Mouse (Mus musculus): Measurements from ENCODE around the gene Tdgf1. TPM values are rescaled to one million over a fixed set of nuclear protein-coding genes. Genes with fewer than 3 reads are reported as not detected.

Tdgf1 gene
- total and polyA plus RNA-seq, 3 experiments = not detected

- in situ Hi-C loops (cut with MboI; ENCODE audit: low pct_ligation_motif_present, low pct_unique_long_range_greater_than_20kb, low sequenced_read_pairs) (no loop called here), dilution Hi-C loops (cut with MboI; ENCODE audit: extremely low pct_ligation_motif_present, extremely low pct_unique_long_range_greater_than_20kb, low sequenced_read_pairs) (no loop called here)
- Histone ChIP-seq H3K27me3 (replicated peaks) (no peaks in the 10 kb centered on the region), H3K79me2 (replicated peaks; ENCODE audit: control insufficient read depth, extremely low read depth, insufficient read depth, poor library complexity, severe bottlenecking) (no peaks in the 10 kb centered on the region), H3K9ac (ENCODE audit: insufficient read depth, low read depth) (no peak overlapping the region), H3K27ac (ENCODE audit: insufficient read depth, low read depth) (no peak overlapping the region), H3K9me3 (replicated peaks; ENCODE audit: low read length) (peaks cover 2% of the 10 kb centered on the region), H3K4me3 (replicated peaks in 1 of 3; ENCODE audit: low read depth in 2 of 3, low read length in 2 of 3, poor library complexity in 1 of 3) (no peak overlapping the region), H3K4me1 (ENCODE audit: control insufficient read depth in 1 of 2, insufficient read depth in 2 of 2) (no peaks in the 10 kb centered on the region), H3K36me3 (replicated peaks in 1 of 2; ENCODE audit: control insufficient read depth in 1 of 2, insufficient read depth in 1 of 2, low read length in 1 of 2) (no peaks in the 10 kb centered on the region), H3K4me2 (ENCODE audit: insufficient read depth, low read depth, poor library complexity, severe bottlenecking) (no peak overlapping the region)
- DNase-seq (ENCODE audit: extremely low read depth) = no peak
- TF ChIP-seq NRF1 (IDR thresholded peaks at IDR 0.05; ENCODE audit: low read depth, low read length) (no peak), ZMIZ1 (IDR thresholded peaks at IDR 0.05; ENCODE audit: low read depth, low read length) (no peak), MAX (IDR thresholded peaks at IDR 0.05; ENCODE audit: low read length) (no peak), EP300 (IDR thresholded peaks at IDR 0.05; ENCODE audit: low read length) (no peak), ZC3H11A (IDR thresholded peaks at IDR 0.05; ENCODE audit: low read depth, low read length) (no peak), ZKSCAN1 (IDR thresholded peaks at IDR 0.05; ENCODE audit: borderline replicate concordance, low read depth, low read length) (no peak), RCOR1 (conservative IDR thresholded peaks at IDR 0.05; ENCODE audit: low read depth, low read length) (no peak), ETS1 (conservative IDR thresholded peaks at IDR 0.05; ENCODE audit: low read depth, low read length) (no peak), IRF4 (IDR thresholded peaks at IDR 0.05; ENCODE audit: low read depth, low read length) (no peak)
These were observed 2.9 kb upstream of the Tdgf1 start for GRCm38 (mm10) chr9:110948813-110949310.

GRCm38 (mm10) chr9:110947900-110948299, 1.9 kb upstream of the Tdgf1 start:
- dilution Hi-C loops (cut with MboI; ENCODE audit: extremely low pct_ligation_motif_present, extremely low pct_unique_long_range_greater_than_20kb, low sequenced_read_pairs) = no loop called here
- in situ Hi-C loops (cut with MboI; ENCODE audit: low pct_ligation_motif_present, low pct_unique_long_range_greater_than_20kb, low sequenced_read_pairs) = no loop called here
- no peak overlapping the region for H3K9ac ChIP-seq (ENCODE audit: insufficient read depth, low read depth)
- DNase-seq (ENCODE audit: extremely low read depth) = no peak
- no peak overlapping the region for H3K4me3 ChIP-seq (replicated peaks in 1 of 3; ENCODE audit: low read depth in 2 of 3, low read length in 2 of 3, poor library complexity in 1 of 3)
- no peaks in the 10 kb centered on the region for H3K36me3 ChIP-seq (replicated peaks in 1 of 2; ENCODE audit: control insufficient read depth in 1 of 2, insufficient read depth in 1 of 2, low read length in 1 of 2)
- no peak for TF ChIP-seq MAZ (IDR thresholded peaks at IDR 0.05; ENCODE audit: low read depth, low read length)
- TF ChIP-seq KAT2A (IDR thresholded peaks at IDR 0.05; ENCODE audit: insufficient replicate concordance, low read length) = no peak
- TF ChIP-seq RCOR1 (conservative IDR thresholded peaks at IDR 0.05; ENCODE audit: low read depth, low read length) = no peak
- no peak for TF ChIP-seq JUN (IDR thresholded peaks at IDR 0.05; ENCODE audit: insufficient read depth, low read depth, low read length)
- TF ChIP-seq MAX (IDR thresholded peaks at IDR 0.05; ENCODE audit: low read length) = no peak
- peaks cover 2% of the 10 kb centered on the region for H3K9me3 ChIP-seq (replicated peaks; ENCODE audit: low read length)
- H3K27me3 ChIP-seq (replicated peaks) = no peaks in the 10 kb centered on the region
- H3K4me2 ChIP-seq (ENCODE audit: insufficient read depth, low read depth, poor library complexity, severe bottlenecking) = no peak overlapping the region
- H3K4me1 ChIP-seq (ENCODE audit: control insufficient read depth in 1 of 2, insufficient read depth in 2 of 2) = no peaks in the 10 kb centered on the region
- H3K27ac ChIP-seq (ENCODE audit: insufficient read depth, low read depth) = no peak overlapping the region
- H3K79me2 ChIP-seq (replicated peaks; ENCODE audit: control insufficient read depth, extremely low read depth, insufficient read depth, poor library complexity, severe bottlenecking) = no peaks in the 10 kb centered on the region

GRCm38 (mm10) chr9:110947261-110947661, 1.3 kb upstream of the Tdgf1 start:
- Histone ChIP-seq H3K9ac (ENCODE audit: insufficient read depth, low read depth) (no peak overlapping the region), H3K9me3 (replicated peaks; ENCODE audit: low read length) (peaks cover 2% of the 10 kb centered on the region), H3K4me1 (ENCODE audit: control insufficient read depth in 1 of 2, insufficient read depth in 2 of 2) (no peaks in the 10 kb centered on the region), H3K27me3 (replicated peaks) (no peaks in the 10 kb centered on the region), H3K4me3 (replicated peaks in 1 of 3; ENCODE audit: low read depth in 2 of 3, low read length in 2 of 3, poor library complexity in 1 of 3) (no peak overlapping the region), H3K4me2 (ENCODE audit: insufficient read depth, low read depth, poor library complexity, severe bottlenecking) (no peak overlapping the region), H3K79me2 (replicated peaks; ENCODE audit: control insufficient read depth, extremely low read depth, insufficient read depth, poor library complexity, severe bottlenecking) (no peaks in the 10 kb centered on the region), H3K27ac (ENCODE audit: insufficient read depth, low read depth) (no peak overlapping the region), H3K36me3 (replicated peaks in 1 of 2; ENCODE audit: control insufficient read depth in 1 of 2, insufficient read depth in 1 of 2, low read length in 1 of 2) (no peaks in the 10 kb centered on the region)
- TF ChIP-seq CTCF (conservative IDR thresholded peaks at IDR 0.05 in 1 of 2, IDR thresholded peaks at IDR 0.05 in 1 of 2; ENCODE audit: low read depth in 2 of 2, low read length in 2 of 2) = no peak
- TF ChIP-seq RCOR1 (conservative IDR thresholded peaks at IDR 0.05; ENCODE audit: low read depth, low read length) = no peak
- TF ChIP-seq E2F4 (IDR thresholded peaks at IDR 0.05; ENCODE audit: insufficient replicate concordance, low read depth, low read length) = no peak
- no peak for TF ChIP-seq CHD2 (IDR thresholded peaks at IDR 0.05; ENCODE audit: low read length)
- no peak for TF ChIP-seq BHLHE40 (IDR thresholded peaks at IDR 0.05; ENCODE audit: low read depth, low read length)
- no peak for TF ChIP-seq GABPA (IDR thresholded peaks at IDR 0.05; ENCODE audit: insufficient replicate concordance, low read depth, low read length)
- TF ChIP-seq SMC3 (IDR thresholded peaks at IDR 0.05; ENCODE audit: low read depth, low read length) = no peak
- TF ChIP-seq ETS1 (conservative IDR thresholded peaks at IDR 0.05; ENCODE audit: low read depth, low read length) = no peak
- TF ChIP-seq TCF12 (IDR thresholded peaks at IDR 0.05; ENCODE audit: low read depth, low read length) = no peak
- TF ChIP-seq KAT2A (IDR thresholded peaks at IDR 0.05; ENCODE audit: insufficient replicate concordance, low read length) = no peak
- no peak for TF ChIP-seq NRF1 (IDR thresholded peaks at IDR 0.05; ENCODE audit: low read depth, low read length)
- no peak for TF ChIP-seq IRF4 (IDR thresholded peaks at IDR 0.05; ENCODE audit: low read depth, low read length)
- TF ChIP-seq HCFC1 (IDR thresholded peaks at IDR 0.05; ENCODE audit: low read depth, low read length) = no peak
- no peak for TF ChIP-seq PAX5 (IDR thresholded peaks at IDR 0.05; ENCODE audit: low read length)
- no peak for TF ChIP-seq MAX (IDR thresholded peaks at IDR 0.05; ENCODE audit: low read length)
- no peak for TF ChIP-seq MAFK (IDR thresholded peaks at IDR 0.05; ENCODE audit: insufficient replicate concordance, low read length)
- no peak for TF ChIP-seq MEF2A (IDR thresholded peaks at IDR 0.05; ENCODE audit: borderline replicate concordance, low read depth, low read length)
- TF ChIP-seq CHD1 (IDR thresholded peaks at IDR 0.05; ENCODE audit: low read depth, low read length) = no peak
- TF ChIP-seq UBTF (IDR thresholded peaks at IDR 0.05; ENCODE audit: low read depth, low read length) = no peak
- no peak for DNase-seq (ENCODE audit: extremely low read depth)
- in situ Hi-C loops (cut with MboI; ENCODE audit: low pct_ligation_motif_present, low pct_unique_long_range_greater_than_20kb, low sequenced_read_pairs) = no loop called here
- dilution Hi-C loops (cut with MboI; ENCODE audit: extremely low pct_ligation_motif_present, extremely low pct_unique_long_range_greater_than_20kb, low sequenced_read_pairs) = no loop called here

Data from CH12.LX (cell line).